Mouse (Mus musculus): ENCODE results near the gene Mccc2.

DNA sequence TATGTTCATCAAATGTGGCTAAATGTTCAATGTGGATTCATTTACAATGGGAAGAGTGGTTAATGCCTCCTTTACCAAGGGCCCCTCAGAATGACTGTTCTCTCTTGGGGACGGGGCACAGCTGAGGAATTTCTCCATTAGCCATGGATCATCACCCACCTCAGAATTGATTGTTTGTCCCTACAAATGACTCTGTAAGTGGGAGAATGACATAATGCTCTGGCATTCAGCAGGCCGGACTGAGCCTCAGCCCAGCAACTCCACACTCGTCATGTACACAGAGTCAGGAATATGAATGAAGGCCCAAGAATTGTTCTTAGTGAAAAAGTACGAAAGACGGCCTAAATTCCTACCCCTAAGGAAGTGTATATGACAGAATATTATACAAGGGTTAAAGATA lies 89.2 kb downstream of the Mccc2 start:
- TF ChIP-seq POLR2A (IDR thresholded peaks at IDR 0.05; ENCODE audit: insufficient read length, low read depth): no peak
- no peak for TF ChIP-seq MYOG (IDR thresholded peaks at IDR 0.05; ENCODE audit: control insufficient read depth in 1 of 3, insufficient read depth in 1 of 3, insufficient read length in 2 of 3, low read depth in 2 of 3)
- TF ChIP-seq MAX (IDR thresholded peaks at IDR 0.05; ENCODE audit: low read depth): no peak
- TF ChIP-seq MYOD1 (IDR thresholded peaks at IDR 0.05; ENCODE audit: control insufficient read depth in 1 of 3, insufficient read length in 2 of 3, low read depth in 2 of 3): no peak
- TF ChIP-seq POLR2AphosphoS2 (IDR thresholded peaks at IDR 0.05; ENCODE audit: insufficient read length, low read depth): no peak
- no peak for TF ChIP-seq TCF12 (IDR thresholded peaks at IDR 0.05; ENCODE audit: insufficient read depth, poor library complexity, severe bottlenecking)
- TF ChIP-seq USF1 (IDR thresholded peaks at IDR 0.05; ENCODE audit: low read depth): no peak
- no peak for TF ChIP-seq E2F4 (IDR thresholded peaks at IDR 0.05; ENCODE audit: insufficient read depth)
- TF ChIP-seq SRF (IDR thresholded peaks at IDR 0.05; ENCODE audit: control insufficient read depth, insufficient read length, low read depth): no peak
- TF ChIP-seq TCF3 (IDR thresholded peaks at IDR 0.05; ENCODE audit: insufficient read length, low read depth): no peak
- no peak for TF ChIP-seq REST (IDR thresholded peaks at IDR 0.05; ENCODE audit: insufficient read depth, insufficient read length)
- TF ChIP-seq CEBPB (IDR thresholded peaks at IDR 0.05; ENCODE audit: insufficient read depth, poor library complexity, severe bottlenecking): no peak
